Mouse (Mus musculus) hindbrain, embryonic 16.5 days (tissue): Measurements from ENCODE around the gene Btaf1. TPM values are rescaled to one million over a fixed set of nuclear protein-coding genes. Genes with fewer than 3 reads are reported as not detected.

Experiments used
- ATAC-seq: fragments of 200-750 bp; cut with Nextera tagmentation; 2 replicates; pipeline ENCODE4 v1.8.0; 2017; ENCODE audit warnings: moderate TSS enrichment, moderate library complexity
- H3K27ac ChIP-seq: fragments of 300-500 bp; sonication (generic); 2 replicates; pipeline ENCODE4 v1.5.1; 2014; ENCODE audit warnings: low read depth, mild to moderate bottlenecking, control low read depth, low read length, moderate library complexity
- H3K27me3 ChIP-seq: fragments of 300-500 bp; sonication (generic); replicated peaks from 2 replicates; pipeline ENCODE4 v1.6.1; 2014; ENCODE audit warnings: low read length; ENCODE audit not compliant: control insufficient read depth, insufficient read depth
- H3K36me3 ChIP-seq: fragments of 300-500 bp; sonication (generic); 2 replicates; pipeline ENCODE4 v1.6.1; 2014; ENCODE audit warnings: mild to moderate bottlenecking, low read length, moderate library complexity, mixed read lengths; ENCODE audit not compliant: control insufficient read depth, insufficient read depth
- H3K4me1 ChIP-seq: fragments of 300-500 bp; sonication (generic); 2 replicates; pipeline ENCODE4 v1.6.1; 2014; ENCODE audit warnings: low read depth, low read length; ENCODE audit not compliant: control insufficient read depth, insufficient read depth
- H3K4me2 ChIP-seq: fragments of 300-500 bp; sonication (generic); 2 replicates; pipeline ENCODE4 v1.6.1; 2014; ENCODE audit warnings: mild to moderate bottlenecking, low read length, control low read depth, moderate library complexity
- H3K4me3 ChIP-seq: fragments of 300-500 bp; sonication (generic); 2 replicates; pipeline ENCODE4 v1.5.1; 2014; ENCODE audit warnings: mild to moderate bottlenecking, low read length, control low read depth, moderate library complexity
- H3K9ac ChIP-seq: fragments of 300-500 bp; sonication (generic); 2 replicates; pipeline ENCODE4 v1.6.1; 2014; ENCODE audit warnings: low read depth, mild to moderate bottlenecking, control low read depth, low read length, moderate library complexity
- H3K9me3 ChIP-seq: fragments of 300-500 bp; sonication (generic); 2 replicates; pipeline ENCODE4 v1.6.1; 2014; ENCODE audit warnings: mild to moderate bottlenecking, low read length, moderate library complexity; ENCODE audit not compliant: control insufficient read depth
- WGBS: fragments of 180-500 bp; shearing (Covaris S2); extraction: QIAGEN DNeasy Blood & Tissue Kit; methylation state at CpG from one replicate; pipeline ENCODE4 v1.1.7; 2014; 5-methylcytosine and 5-hydroxymethylcytosine counted together
- polyA plus RNA-seq: library from polyadenylated mRNA; unstranded; fragments of >200 nt; fragmentation: Nextera tagmentation; extraction: Ambion mirVana; gene quantifications from 2 replicates; pipeline ENCODE4 v1.2.1, GENCODE M21; 2015

Btaf1 gene
- polyA plus RNA-seq = 6.6 and 8.7 TPM in 2 replicates

DNA sequence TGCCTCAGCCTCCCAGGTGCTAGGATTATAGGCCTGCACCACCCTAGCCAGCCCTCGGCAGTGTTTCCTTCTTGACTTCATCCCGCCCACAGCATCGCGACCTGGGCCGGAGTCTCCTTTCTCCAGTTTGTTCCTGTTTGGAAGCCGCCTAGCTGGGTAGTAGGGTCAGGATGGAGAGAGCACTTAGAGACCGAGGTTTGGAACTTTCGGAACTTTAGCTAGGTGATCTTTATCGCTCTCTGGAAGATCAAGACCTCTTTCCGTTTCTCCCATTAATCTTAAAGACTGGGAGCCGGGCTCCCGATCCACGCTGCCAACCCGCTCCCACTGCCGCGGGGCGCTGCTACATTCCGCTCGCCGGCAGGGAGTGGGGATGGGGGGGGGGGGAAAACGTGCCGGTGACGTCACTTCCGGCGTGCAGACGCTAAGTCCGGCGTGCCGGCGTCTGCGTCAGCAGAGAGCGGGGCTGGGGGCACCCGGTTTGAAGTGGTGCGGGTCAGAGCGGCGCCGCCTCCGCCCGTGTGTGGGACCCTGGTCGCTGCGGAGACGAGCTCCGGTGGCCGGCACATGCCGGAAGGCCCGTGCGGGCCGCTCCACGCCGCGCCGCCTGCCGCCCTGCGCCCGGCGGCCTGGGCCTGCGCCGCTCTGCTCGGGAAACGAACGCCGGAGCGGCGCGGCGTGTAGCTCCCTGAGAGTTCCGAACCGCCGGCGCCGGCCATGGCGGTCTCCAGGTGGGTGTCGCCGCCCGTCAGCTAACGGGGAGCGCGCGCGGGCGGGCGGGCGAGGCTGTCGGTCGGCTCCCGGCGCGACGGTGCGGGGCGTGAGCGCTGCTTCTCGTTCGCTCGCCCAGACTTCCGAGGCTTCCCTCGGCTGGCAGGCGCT lies at the start of gene Btaf1:
Gene Btaf1, plus strand, starts transcription at position 409 of the 882 bp plus-strand sequence.
- Histone ChIP-seq H3K36me3 (no peaks in the 10 kb centered on the region), H3K27me3 (no peaks in the 10 kb centered on the region), H3K4me1 (peaks cover 16% of the 10 kb centered on the region), H3K4me2 (peak within 1 kb of the TSS; percentile 85), H3K9me3 (no peaks in the 10 kb centered on the region), H3K9ac (peak within 1 kb of the TSS; percentile 91), H3K4me3 (peak within 1 kb of the TSS; percentile 99), H3K27ac (peak within 1 kb of the TSS; percentile 95)
- ATAC-seq = peak; percentile 98
- under 1% methylated on average over 77 of the region's 98 CpGs for WGBS

DNA sequence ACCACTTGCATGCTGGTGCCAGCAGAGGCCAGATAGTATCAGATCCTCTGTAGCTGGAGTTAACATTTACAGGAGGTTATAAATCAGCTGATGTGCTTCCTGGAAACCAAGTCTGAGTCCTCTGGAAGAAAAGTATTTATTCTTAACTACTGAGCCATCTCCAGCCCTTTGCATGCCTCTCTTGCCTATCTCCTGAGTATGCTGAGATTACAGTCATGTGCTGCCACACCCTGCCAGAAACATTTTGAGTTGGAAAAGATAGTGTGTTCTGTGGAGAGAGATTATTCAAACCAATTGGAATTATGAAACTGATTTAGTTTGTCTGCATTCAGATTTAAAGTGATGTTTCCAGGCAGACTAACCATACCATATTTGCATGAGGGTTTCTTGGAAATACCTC lies 48.5 kb upstream of the Btaf1 start:
- H3K4me3 ChIP-seq = no peak overlapping the region
- H3K9ac ChIP-seq = no peak overlapping the region
- H3K36me3 ChIP-seq = peaks cover 51% of the 10 kb centered on the region
- no peak overlapping the region for H3K27ac ChIP-seq
- no peaks in the 10 kb centered on the region for H3K4me1 ChIP-seq
- H3K4me2 ChIP-seq = no peak overlapping the region
- ATAC-seq = no peak
- H3K9me3 ChIP-seq = no peaks in the 10 kb centered on the region
- no peaks in the 10 kb centered on the region for H3K27me3 ChIP-seq

DNA sequence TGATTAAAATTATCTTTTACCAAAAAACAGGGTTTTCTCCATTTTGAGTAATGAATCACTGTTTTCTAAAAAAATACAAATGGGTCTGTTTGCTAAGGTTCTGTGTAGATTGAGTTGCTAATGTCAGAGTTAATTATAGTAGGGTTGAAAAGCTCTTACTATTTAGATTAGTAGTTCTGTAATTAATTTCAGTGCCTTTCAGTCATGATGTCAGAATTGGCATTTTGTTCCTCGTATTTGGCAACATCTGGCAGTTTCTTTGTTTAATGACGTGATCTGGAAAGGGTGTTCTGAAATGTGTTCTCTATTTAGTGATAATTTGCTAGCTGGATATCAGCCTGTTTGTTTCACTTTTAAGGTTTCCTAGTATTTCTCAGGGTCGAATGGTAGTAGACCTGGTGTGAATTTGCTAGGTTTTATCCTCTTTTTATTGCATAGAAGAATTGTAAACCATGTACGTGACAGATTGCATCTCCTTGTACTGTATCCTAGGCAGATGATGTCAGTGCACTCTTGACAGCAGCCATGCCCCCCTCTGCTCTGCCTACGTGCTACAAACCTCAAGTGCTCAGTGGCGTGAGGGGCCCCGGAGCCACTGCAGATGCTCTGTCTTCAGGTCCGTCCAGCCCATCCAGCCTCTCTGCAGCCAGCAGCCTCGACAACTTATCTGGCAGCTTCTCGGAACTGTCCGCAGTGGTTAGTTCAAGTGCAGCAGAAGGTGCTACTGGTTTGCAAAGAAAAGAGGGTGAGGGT lies 47.0 kb upstream of the Btaf1 start:
- 80% methylated on average over 11 of the region's 11 CpGs for WGBS
- Histone ChIP-seq H3K9me3 (no peaks in the 10 kb centered on the region), H3K4me1 (no peaks in the 10 kb centered on the region), H3K27me3 (no peaks in the 10 kb centered on the region), H3K9ac (no peak overlapping the region), H3K4me3 (no peak overlapping the region), H3K36me3 (peaks cover 55% of the 10 kb centered on the region), H3K27ac (no peak overlapping the region), H3K4me2 (no peak overlapping the region)
- ATAC-seq = 0 out of 2 replicates have a peak, but pooled peaks have one; percentile 20

DNA sequence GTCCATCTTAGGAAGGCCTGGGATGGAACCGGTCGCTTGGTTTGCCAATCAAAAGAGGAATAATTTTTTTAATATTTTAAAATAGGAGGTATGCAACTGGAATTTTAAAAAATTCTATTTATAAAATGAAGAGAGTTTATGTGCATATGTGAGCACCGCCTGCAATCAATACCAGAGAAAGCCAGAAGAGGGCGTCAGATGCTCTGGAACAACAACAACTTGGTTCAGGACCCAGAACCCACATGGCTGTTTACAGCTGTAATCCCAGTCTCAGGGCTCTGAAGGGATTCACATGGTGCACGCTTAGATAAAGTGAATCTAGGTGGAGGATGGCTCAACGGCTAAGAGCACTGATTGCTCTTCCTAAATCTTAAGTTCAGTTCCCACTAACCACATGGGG lies 42.8 kb upstream of the Btaf1 start:
- no peak overlapping the region for H3K4me2 ChIP-seq
- peaks cover 59% of the 10 kb centered on the region for H3K36me3 ChIP-seq
- no peak overlapping the region for H3K9ac ChIP-seq
- no peaks in the 10 kb centered on the region for H3K4me1 ChIP-seq
- ATAC-seq = no peak
- H3K27me3 ChIP-seq = no peaks in the 10 kb centered on the region
- WGBS = 80% methylated on average over 6 of the region's 6 CpGs
- no peaks in the 10 kb centered on the region for H3K9me3 ChIP-seq
- H3K4me3 ChIP-seq = no peak overlapping the region
- H3K27ac ChIP-seq = no peak overlapping the region

DNA sequence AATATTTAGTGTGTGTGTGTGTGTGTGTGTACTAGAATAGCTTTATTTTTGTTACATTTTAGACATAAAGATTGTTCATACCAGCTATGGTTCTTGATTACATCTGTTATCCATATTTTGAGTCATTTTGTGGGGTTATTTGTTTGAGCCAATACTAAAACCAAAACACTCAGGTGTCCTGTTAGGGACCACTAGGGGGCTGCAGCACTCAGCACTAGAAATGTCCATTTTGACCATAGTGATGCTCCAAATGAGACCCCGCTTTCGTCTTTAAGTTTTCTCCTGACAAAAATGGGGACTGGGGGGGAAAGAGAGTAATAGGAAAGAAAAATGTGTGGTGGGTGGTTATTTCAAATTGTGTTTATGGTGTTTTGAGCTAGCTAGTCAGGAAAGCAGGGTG lies 39.6 kb upstream of the Btaf1 start:
- Histone ChIP-seq H3K36me3 (peaks cover 59% of the 10 kb centered on the region), H3K4me1 (no peaks in the 10 kb centered on the region), H3K27me3 (no peaks in the 10 kb centered on the region), H3K9ac (no peak overlapping the region), H3K9me3 (no peaks in the 10 kb centered on the region), H3K4me2 (no peak overlapping the region), H3K27ac (no peak overlapping the region), H3K4me3 (no peak overlapping the region)
- ATAC-seq = no peak
- 68% methylated on average over 2 of the region's 2 CpGs for WGBS

DNA sequence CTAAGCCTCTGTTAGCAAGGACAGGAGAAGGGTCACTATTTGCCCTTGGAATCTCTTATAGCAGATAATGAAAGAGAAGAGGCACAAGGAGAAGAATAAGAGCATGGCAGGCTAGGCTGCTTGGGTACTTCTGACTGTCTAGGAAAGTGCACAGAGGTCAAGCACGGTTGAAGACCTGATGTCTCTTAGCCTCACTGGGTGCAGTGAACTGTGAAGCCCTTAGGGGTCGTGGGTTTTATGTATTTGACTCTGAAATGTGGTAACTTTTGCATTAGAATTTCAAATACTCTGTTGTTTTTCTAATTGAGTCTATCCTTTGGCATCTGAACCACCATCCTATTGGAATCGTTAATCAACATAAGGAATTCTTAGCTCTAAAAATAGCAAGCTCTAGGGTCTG lies 38.2 kb upstream of the Btaf1 start:
- WGBS = 26% methylated on average over 3 of the region's 3 CpGs
- H3K4me1 ChIP-seq = no peaks in the 10 kb centered on the region
- H3K9me3 ChIP-seq = no peaks in the 10 kb centered on the region
- H3K36me3 ChIP-seq = peaks cover 61% of the 10 kb centered on the region
- no peak overlapping the region for H3K9ac ChIP-seq
- no peak overlapping the region for H3K4me3 ChIP-seq
- H3K4me2 ChIP-seq = no peak overlapping the region
- no peaks in the 10 kb centered on the region for H3K27me3 ChIP-seq
- H3K27ac ChIP-seq = no peak overlapping the region
- ATAC-seq = no peak

DNA sequence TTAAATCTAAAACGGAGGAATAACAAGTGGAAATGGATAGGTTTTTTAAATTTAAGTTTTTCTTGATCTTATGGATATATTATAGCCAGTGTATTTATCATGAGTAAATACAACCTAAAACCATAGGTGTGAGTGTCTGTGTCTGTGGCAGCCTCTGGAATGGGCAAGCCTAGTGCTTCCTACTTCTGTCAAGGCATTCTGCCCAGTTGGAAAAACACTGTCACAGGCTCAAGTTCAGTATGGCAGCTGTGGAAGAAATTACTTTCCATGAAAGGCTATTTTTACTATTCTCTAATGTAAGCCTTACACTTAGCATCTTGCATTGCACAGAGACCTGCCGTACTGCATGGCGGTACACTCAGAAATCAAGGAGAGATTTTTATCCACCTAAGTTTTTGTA lies 34.1 kb upstream of the Btaf1 start:
- Histone ChIP-seq H3K36me3 (peaks cover 44% of the 10 kb centered on the region), H3K4me3 (no peak overlapping the region), H3K9me3 (no peaks in the 10 kb centered on the region), H3K4me2 (no peak overlapping the region), H3K27me3 (no peaks in the 10 kb centered on the region), H3K4me1 (peaks cover 2% of the 10 kb centered on the region), H3K9ac (no peak overlapping the region), H3K27ac (no peak overlapping the region)
- WGBS = 97% methylated on average over 3 of the region's 3 CpGs
- ATAC-seq = no peak

DNA sequence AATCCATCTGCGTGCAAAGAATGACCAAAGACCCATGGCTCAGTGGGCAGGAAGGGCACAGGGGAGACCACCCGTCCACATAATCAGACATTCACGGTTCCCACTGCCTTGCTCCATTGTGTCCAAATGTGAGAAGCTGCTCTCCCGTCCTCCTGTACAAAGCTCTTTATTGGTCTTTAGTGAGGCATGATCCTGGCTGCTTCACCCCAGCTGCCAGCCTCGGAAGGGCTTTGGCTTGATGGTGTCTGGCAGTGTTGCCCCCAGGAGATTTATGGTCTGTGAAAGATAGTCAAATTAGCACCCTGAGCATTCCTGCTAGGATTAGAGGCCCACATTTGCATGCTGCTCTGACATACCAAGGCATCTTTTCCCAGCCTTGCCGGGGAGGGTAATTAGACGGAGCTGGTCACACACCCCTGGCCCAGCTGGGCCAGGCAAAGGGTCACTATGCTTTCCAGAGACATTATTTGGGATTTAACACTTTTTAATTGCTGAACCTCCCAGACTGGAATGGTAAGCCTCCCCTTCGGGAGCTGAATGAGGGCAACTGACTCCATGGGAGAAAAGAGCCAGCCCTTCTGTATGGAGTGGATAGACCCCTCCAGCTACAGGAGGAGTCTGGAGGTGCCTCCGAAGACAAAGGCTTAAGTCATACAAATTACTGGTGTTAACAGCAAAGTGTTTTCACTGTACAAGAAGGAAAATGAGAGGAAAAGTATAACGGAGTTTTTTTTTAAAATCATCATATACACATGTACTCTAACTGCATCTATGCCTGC lies 28.9 kb upstream of the Btaf1 start:
- H3K36me3 ChIP-seq = peaks cover 17% of the 10 kb centered on the region
- H3K9ac ChIP-seq = peak overlapping the region; percentile 22; the same call in 1 of the 2 replicates
- no peak overlapping the region for H3K4me3 ChIP-seq
- no peaks in the 10 kb centered on the region for H3K9me3 ChIP-seq
- peak; percentile 87 for ATAC-seq
- no peaks in the 10 kb centered on the region for H3K27me3 ChIP-seq
- no peak overlapping the region for H3K4me2 ChIP-seq
- peak overlapping the region; percentile 66 for H3K27ac ChIP-seq
- H3K4me1 ChIP-seq = peaks cover 8% of the 10 kb centered on the region
- 9% methylated on average over 10 of the region's 10 CpGs for WGBS

DNA sequence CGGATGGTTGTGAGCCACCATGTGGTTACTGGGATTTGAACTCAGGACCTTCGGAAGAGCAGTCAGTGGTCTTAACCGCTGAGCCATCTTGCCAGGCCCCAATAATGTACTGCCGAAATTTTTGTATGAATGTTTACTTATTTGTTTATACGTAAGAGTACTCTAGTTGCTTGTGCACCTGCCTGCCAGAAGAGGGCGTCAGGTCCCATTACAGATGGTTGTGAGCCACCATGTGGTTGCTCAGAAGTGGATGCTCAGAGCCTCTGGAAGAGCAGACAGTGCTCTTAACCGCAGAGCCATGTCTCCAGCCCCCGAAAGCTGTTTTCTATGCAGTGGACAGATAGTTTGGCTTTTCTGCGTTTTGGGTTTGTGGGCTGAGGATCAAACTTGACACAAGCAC lies 28.1 kb upstream of the Btaf1 start:
- Histone ChIP-seq H3K36me3 (peaks cover 12% of the 10 kb centered on the region), H3K4me1 (peaks cover 8% of the 10 kb centered on the region), H3K9ac (no peak overlapping the region), H3K4me2 (no peak overlapping the region), H3K27ac (no peak overlapping the region), H3K27me3 (no peaks in the 10 kb centered on the region), H3K9me3 (no peaks in the 10 kb centered on the region), H3K4me3 (no peak overlapping the region)
- no peak for ATAC-seq
- 43% methylated on average over 9 of the region's 9 CpGs for WGBS
